Mouse (Mus musculus) macrophage (primary cell): ENCODE measurements around the gene Ccdc172. TPM values are rescaled to one million over a fixed set of nuclear protein-coding genes. Genes with fewer than 3 reads are reported as not detected.
A peak's percentile ranks its signal among the peaks of the same experiment; 100 is the strongest.

ENCODE experiments used
- H3K27ac ChIP-seq: fragments of 350-480 bp; formaldehyde crosslinking; 2 replicates; pipeline ENCODE4 v1.9.0; 2021
- H3K36me3 ChIP-seq: fragments of 350-480 bp; formaldehyde crosslinking; 2 replicates; pipeline ENCODE4 v1.9.0; 2021; ENCODE audit errors: inconsistent target
- H3K4me3 ChIP-seq: fragments of 350-480 bp; formaldehyde crosslinking; 2 replicates; pipeline ENCODE4 v1.9.0; 2021; ENCODE audit errors: inconsistent target
- H3K79me2 ChIP-seq: fragments of 350-480 bp; formaldehyde crosslinking; 2 replicates; pipeline ENCODE4 v1.9.0; 2021; ENCODE audit errors: inconsistent target
- WGBS: methylation state at CpG from one replicate; pipeline ENCODE4 v1.1.7; 2026; ENCODE audit warnings: inconsistent platforms; ENCODE audit not compliant: missing documents; 5-methylcytosine and 5-hydroxymethylcytosine counted together
- polyA plus RNA-seq: library from polyadenylated mRNA; stranded (reverse); fragments of 250-400 nt; gene quantifications from 3 replicates; pipeline ENCODE4 v1.2.4, GENCODE M21; 2018; ENCODE audit warnings: inconsistent platforms
- total RNA-seq, 78 experiments: library from RNA; depleted of rRNA; stranded (reverse); fragments of 250-400 nt; gene quantifications; 1 replicate in 9 of 78; 2 replicates in 24 of 78; 3 replicates in 43 of 78; 4 replicates in 2 of 78; pipeline ENCODE4 v1.2.4; 2018; ENCODE audit warnings: inconsistent platforms in 56 of 78

The Ccdc172 gene
- not detected for total RNA-seq (2018; cell fraction: chromatin; rRNA removed)
- not detected for total RNA-seq (2018; cell fraction: cytosol; rRNA removed)
- not detected for total RNA-seq (2018; cell fraction: nucleus; rRNA removed)
- not detected in 3 replicates for polyA plus RNA-seq

DNA sequence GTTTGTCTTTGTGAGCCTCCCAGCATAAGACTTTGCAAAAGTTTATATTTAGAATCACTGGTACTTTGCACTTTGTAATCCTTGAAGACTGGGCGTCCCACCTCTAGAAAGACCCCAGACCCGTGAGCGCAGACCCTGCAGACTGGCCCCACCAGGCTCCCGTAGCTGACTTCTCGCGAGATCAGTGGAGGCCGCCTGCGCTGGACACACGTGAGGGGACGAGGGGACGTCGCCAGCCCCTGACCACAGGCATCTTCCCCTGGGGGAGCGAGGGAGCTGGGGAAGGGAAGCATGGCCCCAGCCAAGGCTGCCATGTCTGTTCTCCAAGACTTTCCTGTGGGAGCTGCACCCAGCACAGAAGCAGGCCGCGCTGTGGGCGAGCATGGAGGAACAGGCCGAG is at the start of gene Ccdc172:
Gene Ccdc172 (plus strand): TSS at position 176 of the 400 bp plus-strand sequence.
- no peaks in the 10 kb centered on the region for H3K79me2 ChIP-seq
- H3K27ac ChIP-seq, result no peak within 1 kb of the TSS
- no peaks in the 10 kb centered on the region for H3K36me3 ChIP-seq
- no peak within 1 kb of the TSS for H3K4me3 ChIP-seq
- 93% methylated on average over 17 of the region's 17 CpGs for WGBS

DNA sequence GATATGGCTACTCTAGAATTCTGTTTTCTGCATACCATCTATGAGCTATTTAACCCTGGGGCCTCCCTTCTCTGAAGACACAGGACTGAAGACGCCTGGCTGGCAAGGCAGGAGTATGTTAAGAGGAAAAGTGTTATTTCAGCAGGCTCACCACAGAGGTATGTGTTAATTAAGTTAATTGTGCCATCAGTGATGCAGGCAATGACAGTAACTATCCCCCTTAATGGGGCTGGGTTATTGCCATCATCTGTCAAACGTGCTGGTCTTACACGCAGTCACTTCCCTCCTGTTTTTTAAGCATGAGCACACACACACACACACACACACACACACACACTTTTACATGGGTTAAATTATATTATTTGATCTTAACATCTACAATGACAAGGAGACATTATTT is 48.0 kb upstream of the Ccdc172 start:
- WGBS, result 81% methylated on average over 3 of the region's 3 CpGs

GRCm38 (mm10) chr19:58468331-58468730 is 43.5 kb upstream of the Ccdc172 start:
- no peaks in the 10 kb centered on the region for H3K36me3 ChIP-seq

More for the DNA sequence above, 48.0 kb upstream of the Ccdc172 start:
- Histone ChIP-seq H3K79me2 (no peaks in the 10 kb centered on the region), H3K27ac (no peak overlapping the region), H3K4me3 (no peak overlapping the region), H3K36me3 (no peaks in the 10 kb centered on the region)

GRCm38 (mm10) chr19:58469421-58469820 is 42.4 kb upstream of the Ccdc172 start:
- Histone ChIP-seq H3K27ac (no peak overlapping the region), H3K79me2 (no peaks in the 10 kb centered on the region), H3K4me3 (no peak overlapping the region), H3K36me3 (no peaks in the 10 kb centered on the region)
- WGBS, result 21% methylated on average over 12 of the region's 12 CpGs

More at GRCm38 (mm10) chr19:58468331-58468730, 43.5 kb upstream of the Ccdc172 start:
- WGBS, result 5% methylated on average over 2 of the region's 2 CpGs
- Histone ChIP-seq H3K4me3 (no peak overlapping the region), H3K79me2 (no peaks in the 10 kb centered on the region), H3K27ac (no peak overlapping the region)

DNA sequence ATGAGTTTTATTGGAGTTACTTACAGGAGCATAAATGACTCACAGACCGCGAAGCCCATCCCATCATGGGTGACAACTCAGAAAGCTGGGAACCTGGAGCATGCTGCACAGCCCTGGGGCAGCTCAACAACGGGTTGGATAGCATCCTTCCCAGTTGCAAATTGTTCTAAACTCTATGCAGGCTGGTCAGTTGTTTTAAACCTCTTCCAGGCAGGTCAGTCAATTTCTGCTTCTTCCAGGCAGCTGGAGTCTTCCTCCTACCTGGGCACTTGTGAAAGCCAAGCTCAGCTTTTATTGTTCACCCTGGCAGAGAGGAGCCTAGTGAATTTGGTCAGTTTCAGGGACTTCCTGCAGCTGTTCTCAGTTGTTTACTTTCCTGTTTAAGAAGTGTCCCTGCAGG is 37.5 kb upstream of the Ccdc172 start:
- no peaks in the 10 kb centered on the region for H3K79me2 ChIP-seq
- WGBS, result 90% methylated on average over 3 of the region's 3 CpGs
- H3K27ac ChIP-seq, result no peak overlapping the region
- no peak overlapping the region for H3K4me3 ChIP-seq
- H3K36me3 ChIP-seq, result no peaks in the 10 kb centered on the region

GRCm38 (mm10) chr19:58482373-58482977 is 29.3 kb upstream of the Ccdc172 start:
- no peak overlapping the region for H3K27ac ChIP-seq
- no peak overlapping the region for H3K4me3 ChIP-seq
- H3K36me3 ChIP-seq, result no peaks in the 10 kb centered on the region
- H3K79me2 ChIP-seq, result no peaks in the 10 kb centered on the region
- WGBS, result 84% methylated on average over 9 of the region's 9 CpGs

- Histone ChIP-seq H3K79me2 (no peaks in the 10 kb centered on the region), H3K4me3 (no peak overlapping the region), H3K27ac (no peak overlapping the region), H3K36me3 (no peaks in the 10 kb centered on the region)
- WGBS, result 80% methylated on average over 2 of the region's 2 CpGs
These were observed 25.1 kb upstream of the Ccdc172 start for GRCm38 (mm10) chr19:58486686-58487085.

GRCm38 (mm10) chr19:58497106-58497505 is 14.7 kb upstream of the Ccdc172 start:
- Histone ChIP-seq H3K4me3 (no peak overlapping the region), H3K36me3 (no peaks in the 10 kb centered on the region), H3K79me2 (no peaks in the 10 kb centered on the region), H3K27ac (no peak overlapping the region)
- 78% methylated on average over 3 of the region's 3 CpGs for WGBS

DNA sequence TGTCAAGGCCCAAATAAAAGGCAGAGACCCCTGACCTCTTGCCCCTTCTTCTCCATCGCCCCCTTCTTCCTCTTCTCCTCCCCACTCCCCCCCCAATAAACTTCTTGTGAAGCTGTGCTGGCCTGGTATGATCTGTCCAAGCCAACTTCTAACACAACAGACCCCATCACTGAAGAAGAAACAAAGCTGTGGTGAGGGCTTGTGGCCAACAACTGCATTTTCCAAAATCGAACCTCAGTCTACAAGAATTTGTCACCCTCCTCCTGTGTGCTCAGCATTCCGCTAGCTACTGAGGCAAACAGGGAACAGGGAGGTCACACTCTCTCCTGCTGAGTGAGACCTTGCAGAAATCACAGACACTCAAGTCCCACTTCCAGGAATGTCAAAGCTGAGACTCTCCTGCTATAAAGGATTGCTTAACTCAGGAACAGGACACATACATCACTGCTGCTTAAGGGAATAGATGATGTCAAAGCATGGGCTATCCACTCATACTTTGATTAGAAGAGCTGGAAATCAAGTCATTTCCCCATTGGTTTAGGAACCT is 12.3 kb upstream of the Ccdc172 start:
- WGBS, result 90% methylated on average over 3 of the region's 3 CpGs
- H3K27ac ChIP-seq, result no peak overlapping the region
- no peak overlapping the region for H3K4me3 ChIP-seq
- no peaks in the 10 kb centered on the region for H3K79me2 ChIP-seq
- no peaks in the 10 kb centered on the region for H3K36me3 ChIP-seq

DNA sequence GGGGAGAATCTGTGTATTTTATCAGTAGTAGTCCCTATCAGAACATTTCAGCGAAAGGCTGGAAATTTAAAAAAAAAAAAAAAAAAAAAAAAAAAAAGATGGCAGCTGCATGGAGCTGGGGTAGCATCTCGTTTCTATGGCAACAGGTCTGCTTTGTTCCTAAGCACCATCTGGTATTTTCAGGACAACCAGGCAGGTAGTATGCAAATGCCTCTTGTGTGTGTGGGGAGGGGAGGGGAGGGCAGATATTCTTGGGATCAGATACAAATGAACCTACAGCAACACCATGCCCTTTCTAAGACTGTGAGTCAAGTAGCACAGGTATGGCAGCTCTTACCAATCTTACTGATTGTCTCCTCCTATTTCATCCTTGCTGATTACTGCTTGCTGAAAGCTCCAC is 11.7 kb upstream of the Ccdc172 start:
- H3K36me3 ChIP-seq, result no peaks in the 10 kb centered on the region
- H3K79me2 ChIP-seq, result no peaks in the 10 kb centered on the region
- H3K27ac ChIP-seq, result no peak overlapping the region
- WGBS, result 58% methylated on average over 2 of the region's 2 CpGs
- H3K4me3 ChIP-seq, result no peak overlapping the region

DNA sequence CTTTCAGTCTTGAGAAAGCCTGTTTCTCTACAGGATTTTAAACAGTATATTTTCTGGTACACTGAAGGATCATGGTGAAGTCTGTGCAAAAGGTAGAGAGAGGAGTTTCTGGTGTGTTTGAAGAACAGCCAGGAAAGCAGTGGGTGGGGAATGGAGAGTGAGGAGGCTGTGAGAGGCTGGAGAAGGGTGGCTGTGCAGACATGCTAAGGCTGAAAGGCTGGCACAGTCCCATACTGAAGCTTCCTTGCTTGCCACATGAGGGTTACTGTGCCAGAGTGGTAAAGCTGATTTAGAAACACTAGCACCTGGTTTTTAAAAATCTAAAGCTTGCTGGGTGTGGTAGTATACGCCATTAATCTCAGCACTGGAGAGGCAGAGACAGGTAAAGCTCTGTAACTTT is 9.9 kb downstream of the Ccdc172 start:
- no peak overlapping the region for H3K4me3 ChIP-seq
- no peaks in the 10 kb centered on the region for H3K36me3 ChIP-seq
- 100% methylated on average over 1 of the region's 1 CpGs for WGBS
- no peaks in the 10 kb centered on the region for H3K79me2 ChIP-seq
- no peak overlapping the region for H3K27ac ChIP-seq

GRCm38 (mm10) chr19:58523736-58524394 is 12.1 kb downstream of the Ccdc172 start:
- Histone ChIP-seq H3K4me3 (no peak overlapping the region), H3K36me3 (no peaks in the 10 kb centered on the region), H3K27ac (peak overlapping the region; percentile 55), H3K79me2 (no peaks in the 10 kb centered on the region)
- WGBS, result 47% methylated on average over 11 of the region's 12 CpGs

GRCm38 (mm10) chr19:58525457-58526239 is 13.9 kb downstream of the Ccdc172 start:
- no peaks in the 10 kb centered on the region for H3K79me2 ChIP-seq
- 92% methylated on average over 12 of the region's 12 CpGs for WGBS

DNA sequence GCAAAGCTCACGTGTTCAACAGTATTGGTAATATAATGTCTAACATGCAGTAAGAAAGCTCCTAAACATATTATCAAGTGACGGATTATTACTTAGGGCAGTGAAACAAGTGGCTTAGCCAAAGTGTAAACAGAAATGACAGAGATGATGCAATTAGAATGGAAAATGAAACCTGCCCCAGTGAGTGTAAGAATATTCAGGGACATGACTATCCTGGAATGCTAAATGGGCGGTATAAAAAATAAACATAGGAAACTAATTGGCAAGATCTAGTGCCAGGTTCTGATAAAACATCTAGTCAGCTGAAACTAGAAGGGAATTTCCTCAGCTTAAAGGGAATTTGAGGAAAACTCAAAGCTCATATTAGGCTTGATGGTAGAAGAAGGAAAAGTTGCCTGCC is 21.3 kb downstream of the Ccdc172 start:
- WGBS, result 90% methylated on average over 3 of the region's 3 CpGs
- Histone ChIP-seq H3K4me3 (no peak overlapping the region), H3K79me2 (no peaks in the 10 kb centered on the region), H3K36me3 (no peaks in the 10 kb centered on the region), H3K27ac (no peak overlapping the region)

More at GRCm38 (mm10) chr19:58525457-58526239, 13.9 kb downstream of the Ccdc172 start:
- no peaks in the 10 kb centered on the region for H3K36me3 ChIP-seq
- H3K27ac ChIP-seq, result no peak overlapping the region
- H3K4me3 ChIP-seq, result no peak overlapping the region
